Mouse (Mus musculus) heart, embryonic 13.5 days (tissue): ENCODE results near the gene Manbal. TPM values are rescaled to one million over a fixed set of nuclear protein-coding genes. Genes with fewer than 3 reads are reported as not detected.

ENCODE experiments used
- ATAC-seq: fragments of 200-750 bp; cut with Nextera tagmentation; 2 replicates; pipeline ENCODE4 v1.8.0; 2017; ENCODE audit warnings: moderate TSS enrichment; ENCODE audit not compliant: insufficient number of reproducible peaks, low FRiP score, low TSS enrichment; ENCODE audit errors: extremely low read depth
- H3K27ac ChIP-seq: fragments of 300-500 bp; sonication (generic); replicated peaks from 2 replicates; pipeline ENCODE4 v1.5.1; 2015; ENCODE audit warnings: moderate library complexity, mild to moderate bottlenecking, inconsistent platforms
- H3K27me3 ChIP-seq: fragments of 300-500 bp; sonication (generic); replicated peaks from 2 replicates; pipeline ENCODE4 v1.6.1; 2015; ENCODE audit warnings: mild to moderate bottlenecking, inconsistent platforms
- H3K36me3 ChIP-seq: fragments of 300-500 bp; sonication (generic); 2 replicates; pipeline ENCODE4 v1.6.1; 2015; ENCODE audit warnings: mild to moderate bottlenecking, inconsistent platforms
- H3K4me1 ChIP-seq: fragments of 300-500 bp; sonication (generic); 2 replicates; pipeline ENCODE4 v1.6.1; 2015; ENCODE audit warnings: inconsistent platforms
- H3K4me2 ChIP-seq: fragments of 300-500 bp; sonication (generic); 2 replicates; pipeline ENCODE4 v1.6.1; 2015; ENCODE audit warnings: inconsistent platforms, mild to moderate bottlenecking, moderate library complexity
- H3K4me3 ChIP-seq: fragments of 300-500 bp; sonication (generic); 2 replicates; pipeline ENCODE4 v1.5.1; 2015; ENCODE audit warnings: moderate library complexity, mild to moderate bottlenecking, inconsistent platforms
- H3K9ac ChIP-seq: fragments of 300-500 bp; sonication (generic); 2 replicates; pipeline ENCODE4 v1.6.1; 2015; ENCODE audit warnings: inconsistent platforms, mild to moderate bottlenecking, moderate library complexity
- H3K9me3 ChIP-seq: fragments of 300-500 bp; sonication (generic); 2 replicates; pipeline ENCODE4 v1.6.1; 2016; ENCODE audit warnings: inconsistent platforms
- WGBS: fragments of 180-500 bp; shearing (Covaris S2); methylation state at CpG from one replicate; pipeline ENCODE4 v1.1.7; 2015; ENCODE audit warnings: mixed read lengths; 5-methylcytosine and 5-hydroxymethylcytosine counted together
- polyA plus RNA-seq: library from polyadenylated mRNA; unstranded; fragments of >200 nt; fragmentation: Nextera tagmentation; extraction: Ambion mirVana; gene quantifications from 2 replicates; pipeline ENCODE4 v1.2.1, GENCODE M21; 2015

Manbal gene
- polyA plus RNA-seq, 1 experiment from 2014 or later, result 65.4 TPM

- no peak overlapping the region for H3K27ac ChIP-seq
- no peak for ATAC-seq
Measured at GRCm38 (mm10) chr2:157437123-157437522, 69.7 kb downstream of the Manbal start.

DNA sequence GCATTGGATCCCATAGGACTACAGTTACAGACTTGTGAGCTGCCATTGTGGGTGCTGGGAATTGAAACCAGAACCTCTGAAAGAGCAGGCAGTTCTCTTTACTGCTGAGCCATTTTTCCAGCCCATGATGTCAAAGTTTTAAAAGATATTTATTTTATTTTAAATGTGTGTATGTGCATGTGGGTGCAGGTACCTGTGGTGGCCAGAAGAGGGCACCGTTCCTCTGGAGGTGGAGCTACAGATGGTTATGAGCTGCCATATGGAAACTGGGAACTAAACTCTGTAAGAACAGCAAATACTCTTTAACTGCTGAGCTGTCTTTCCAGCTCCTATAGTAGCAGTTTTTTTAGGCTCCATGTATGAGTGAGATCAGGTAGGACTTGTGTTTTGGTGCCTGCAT is 74.0 kb downstream of the Manbal start:
- Histone ChIP-seq H3K9ac (no peak overlapping the region), H3K4me1 (peaks cover 9% of the 10 kb centered on the region), H3K36me3 (peaks cover 64% of the 10 kb centered on the region), H3K27me3 (no peaks in the 10 kb centered on the region), H3K27ac (no peak overlapping the region), H3K4me2 (no peak overlapping the region), H3K4me3 (no peak overlapping the region), H3K9me3 (peaks cover 5% of the 10 kb centered on the region)
- 86% methylated on average over 1 of the region's 1 CpGs for WGBS
- ATAC-seq, result no peak

More at GRCm38 (mm10) chr2:157437123-157437522, 69.7 kb downstream of the Manbal start:
- Histone ChIP-seq H3K4me3 (no peak overlapping the region), H3K9ac (no peak overlapping the region), H3K27me3 (no peaks in the 10 kb centered on the region), H3K9me3 (peaks cover 5% of the 10 kb centered on the region), H3K36me3 (peaks cover 46% of the 10 kb centered on the region), H3K4me2 (no peak overlapping the region), H3K4me1 (peaks cover 41% of the 10 kb centered on the region)
- WGBS, result 87% methylated on average over 3 of the region's 3 CpGs

Other genes with a start within 250 kb of the Manbal start
- gene Samhd1, start 232.3 kb upstream of the Manbal start, polyA plus RNA-seq, result 15.9 and 16.4 TPM in 2 replicates
- gene Rbl1, start 163.1 kb upstream of the Manbal start, polyA plus RNA-seq, result 16.4 and 17.0 TPM in 2 replicates
- 192 and 198 TPM in 2 replicates for gene Rpn2, start 88.6 kb upstream of the Manbal start, polyA plus RNA-seq
- gene Mroh8, start 88.0 kb upstream of the Manbal start, polyA plus RNA-seq, result 0.29 and 0.32 TPM in 2 replicates
- not detected in 2 replicates for gene Ghrh, start 20.1 kb upstream of the Manbal start, polyA plus RNA-seq
- gene Src, start 50.9 kb downstream of the Manbal start, polyA plus RNA-seq, result 7.3 and 7.6 TPM in 2 replicates
- 120 and 135 TPM in 2 replicates for gene Nnat, start 192.5 kb downstream of the Manbal start, polyA plus RNA-seq
- gene Blcap, start 203.7 kb downstream of the Manbal start, polyA plus RNA-seq, result 29.4 and 33.5 TPM in 2 replicates